Mouse (Mus musculus): Measurements from ENCODE around the gene Scarb1. TPM values are rescaled to one million over a fixed set of nuclear protein-coding genes. Genes with fewer than 3 reads are reported as not detected.

The Scarb1 gene
- total RNA-seq, 4 experiments from 2014 or later: 27.9 to 38.7 (median 34.3) TPM

DNA sequence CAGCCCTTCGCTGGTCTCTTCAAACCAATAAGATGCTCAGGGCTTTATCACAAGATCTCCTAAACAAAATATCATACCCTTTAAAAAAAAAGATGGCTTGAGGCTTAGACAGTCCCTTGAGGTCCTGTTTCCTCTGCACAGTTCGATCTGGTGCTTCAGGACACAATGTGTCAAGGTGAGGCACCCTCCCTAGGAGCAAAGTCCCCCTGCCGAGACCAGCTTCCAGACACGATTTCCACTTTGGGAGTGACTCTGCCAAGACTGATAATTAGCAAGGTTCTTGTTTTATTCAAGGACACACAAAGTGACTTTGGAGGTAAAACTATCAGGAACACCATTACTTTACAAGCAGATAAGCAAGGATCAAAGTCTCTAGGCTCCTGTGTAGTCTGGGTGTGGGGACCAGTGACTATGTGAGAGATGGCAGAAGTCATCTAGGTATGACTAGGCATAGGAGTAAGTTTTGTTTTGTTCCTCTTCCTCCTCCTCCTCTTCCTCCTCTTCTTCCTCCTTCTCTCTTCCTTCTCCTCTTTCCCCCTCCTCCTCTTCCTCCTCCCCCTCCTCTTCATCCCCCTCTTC lies 24.0 kb upstream of the Scarb1 start:
- DNase-seq (ENCODE audit: low spot score in 2 of 2): no peak

- DNase-seq (ENCODE audit: low spot score in 2 of 2): no peak
Observed at GRCm38 (mm10) chr5:125363894-125364293, 23.0 kb upstream of the Scarb1 start.

- no peak for DNase-seq (ENCODE audit: low spot score in 2 of 2)
Observed at GRCm38 (mm10) chr5:125360981-125361510, 20.2 kb upstream of the Scarb1 start.

- no peak for DNase-seq (ENCODE audit: low spot score in 2 of 2)
Observed at GRCm38 (mm10) chr5:125360566-125360965, 19.7 kb upstream of the Scarb1 start.

- DNase-seq (ENCODE audit: low spot score in 2 of 2): no peak
Observed at GRCm38 (mm10) chr5:125358270-125358608, 17.3 kb upstream of the Scarb1 start.

- DNase-seq (ENCODE audit: low spot score in 2 of 2): no peak
Observed at GRCm38 (mm10) chr5:125357543-125358269, 16.8 kb upstream of the Scarb1 start.

DNA sequence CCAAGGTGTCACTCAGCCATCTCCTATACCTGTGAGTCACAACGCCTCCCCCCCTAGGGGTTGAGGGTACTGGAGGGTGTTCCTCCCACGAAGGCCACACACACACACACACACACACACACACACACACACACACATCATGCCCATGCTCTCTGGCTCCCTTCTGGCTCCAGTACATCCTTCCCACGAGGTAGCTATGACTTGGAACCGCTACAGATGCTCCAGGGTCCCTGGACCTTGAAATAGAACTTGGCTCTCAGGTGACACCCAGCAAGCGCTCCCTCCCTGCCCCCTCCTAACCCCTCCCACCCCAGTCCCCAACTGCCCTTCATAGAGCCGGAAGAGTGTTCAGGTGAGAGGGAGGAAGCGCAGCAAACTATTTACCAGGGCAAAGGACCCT lies 14.8 kb upstream of the Scarb1 start:
- no peak for DNase-seq (ENCODE audit: low spot score in 2 of 2)

GRCm38 (mm10) chr5:125354885-125355492 lies 14.1 kb upstream of the Scarb1 start:
- DNase-seq (ENCODE audit: low spot score in 2 of 2): no peak

- DNase-seq (ENCODE audit: low spot score in 2 of 2): no peak
Observed at GRCm38 (mm10) chr5:125352781-125353294, 11.9 kb upstream of the Scarb1 start.

GRCm38 (mm10) chr5:125351939-125352338 lies 11.0 kb upstream of the Scarb1 start:
- DNase-seq (ENCODE audit: low spot score in 2 of 2): no peak

DNA sequence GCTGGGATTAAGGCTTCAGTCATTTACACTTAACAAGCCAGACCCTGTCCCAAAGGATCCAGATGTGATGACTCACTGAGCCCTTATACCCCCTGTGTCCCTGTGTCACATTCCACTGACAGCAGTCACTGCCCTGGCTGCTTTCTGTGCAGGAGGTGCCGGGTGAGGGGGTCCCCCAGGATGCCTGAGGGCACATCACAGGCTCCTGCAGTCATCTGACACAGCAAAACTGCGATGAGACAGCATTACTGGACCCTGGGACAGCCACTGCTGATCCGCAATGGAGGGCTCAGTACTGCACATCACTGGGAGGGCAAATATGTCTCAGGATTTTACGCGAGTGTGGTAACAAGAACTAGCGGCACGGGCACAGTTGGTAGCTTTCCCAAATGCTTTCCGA lies 10.2 kb upstream of the Scarb1 start:
- no peak for DNase-seq (ENCODE audit: low spot score in 2 of 2)

DNA sequence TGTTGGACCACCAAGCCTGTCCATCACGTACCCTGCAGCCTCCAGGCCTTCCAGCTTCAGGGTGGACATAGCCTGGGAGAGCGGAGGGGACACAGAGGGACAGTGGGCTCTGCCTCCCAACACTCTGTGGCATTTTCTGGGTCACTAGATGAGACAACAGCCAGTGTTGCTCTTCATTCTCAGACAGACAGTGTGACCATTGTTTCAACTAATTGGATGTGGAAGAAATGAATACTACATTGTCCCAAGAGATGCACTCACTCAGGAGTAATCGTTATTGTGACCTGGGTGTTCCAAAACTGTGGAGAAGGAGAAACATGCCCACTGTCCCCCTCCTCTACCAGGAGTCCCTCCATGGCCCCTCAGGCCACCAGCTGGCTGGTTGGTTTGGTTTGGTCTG lies 8.5 kb upstream of the Scarb1 start:
- DNase-seq (ENCODE audit: low spot score in 2 of 2): no peak

- peak in 1 of 2 experiments; percentile 46 for DNase-seq (ENCODE audit: low spot score in 2 of 2)
Observed at GRCm38 (mm10) chr5:125348487-125348886, 7.6 kb upstream of the Scarb1 start.

DNA sequence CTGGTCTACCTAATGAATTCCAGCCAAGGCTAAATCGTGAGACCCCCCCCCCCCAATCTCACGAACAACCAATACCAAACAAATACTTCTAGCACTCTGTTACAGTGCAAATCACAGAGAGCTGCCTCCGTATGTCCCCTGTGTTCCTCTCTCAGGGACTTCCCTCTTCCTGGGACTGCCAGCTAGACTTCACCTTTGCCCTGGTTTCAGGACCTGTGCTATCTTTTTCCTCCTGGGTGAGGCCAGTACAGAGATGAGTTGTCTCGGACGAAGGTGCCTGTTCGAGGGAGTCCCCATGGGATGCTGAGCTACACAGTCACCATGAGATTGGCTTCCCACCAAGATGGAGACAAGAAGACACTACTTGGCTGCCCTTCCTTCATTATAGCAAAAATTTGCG lies 7.2 kb upstream of the Scarb1 start:
- DNase-seq (ENCODE audit: low spot score in 2 of 2): no peak

GRCm38 (mm10) chr5:125344296-125344695 lies 3.4 kb upstream of the Scarb1 start:
- no peak for DNase-seq (ENCODE audit: low spot score in 2 of 2)

- no peak for DNase-seq (ENCODE audit: low spot score in 2 of 2)
Observed at GRCm38 (mm10) chr5:125341459-125342090, 681 bp upstream of the Scarb1 start.

- DNase-seq (ENCODE audit: low spot score in 2 of 2): peak in 1 of 2 experiments; percentile 24
Observed at GRCm38 (mm10) chr5:125339851-125340531, 903 bp downstream of the Scarb1 start.

- DNase-seq (ENCODE audit: low spot score in 2 of 2): peak in 1 of 2 experiments; percentile 16
Observed at GRCm38 (mm10) chr5:125339108-125339751, 1.7 kb downstream of the Scarb1 start.

DNA sequence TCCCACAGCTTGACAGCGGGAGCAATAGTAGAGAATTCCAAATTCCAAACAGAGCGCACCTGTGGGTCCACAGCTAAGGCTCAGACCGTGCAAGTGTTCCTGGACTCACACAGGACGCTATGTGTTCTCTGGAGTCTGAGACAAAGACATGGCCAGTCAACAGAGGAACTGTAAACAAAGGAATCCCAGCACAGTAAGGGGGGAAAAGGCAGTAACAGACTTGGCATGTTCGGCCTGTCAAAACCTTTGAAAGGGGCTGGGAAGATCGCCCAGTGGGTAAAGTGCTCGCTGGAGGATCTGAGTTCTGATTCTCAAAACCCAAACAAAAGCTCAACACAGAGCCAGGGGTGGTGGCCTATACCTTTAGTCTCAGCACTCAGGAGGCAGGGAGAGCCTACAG lies 3.4 kb downstream of the Scarb1 start:
- no peak for DNase-seq (ENCODE audit: low spot score in 2 of 2)

- DNase-seq (ENCODE audit: low spot score in 2 of 2): no peak
Observed at GRCm38 (mm10) chr5:125337012-125337411, 3.9 kb downstream of the Scarb1 start.

- DNase-seq (ENCODE audit: low spot score in 2 of 2): no peak
Observed at GRCm38 (mm10) chr5:125333009-125333408, 7.9 kb downstream of the Scarb1 start.

Data from layer of hippocampus, adult 8-10 months (tissue).